Mouse (Mus musculus): ENCODE results near the gene Hs2st1. TPM values are rescaled to one million over a fixed set of nuclear protein-coding genes. Genes with fewer than 3 reads are reported as not detected.

Hs2st1 gene
- polyA plus RNA-seq, 1 experiment from 2014 or later, result 5.1 TPM

DNA sequence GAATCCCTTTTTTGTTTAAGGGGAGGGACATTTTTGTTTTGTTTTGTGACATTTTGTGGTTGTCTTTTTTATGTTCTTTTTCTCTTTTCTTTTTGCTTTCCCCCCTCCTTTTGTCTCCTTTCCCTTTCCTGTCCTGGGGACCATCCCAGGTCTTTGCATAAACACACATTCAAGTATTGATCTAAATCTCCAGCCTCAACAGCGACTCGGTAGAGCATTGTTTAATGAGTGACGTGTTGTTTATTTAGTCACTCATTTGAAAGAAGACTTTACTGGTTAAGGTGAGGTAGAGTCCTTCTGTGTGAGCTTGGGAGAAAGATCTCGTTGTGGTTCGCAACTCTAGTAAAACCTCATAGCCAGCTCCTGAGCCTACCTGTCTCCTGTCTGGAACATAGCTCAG, 13.8 kb upstream of the Hs2st1 start:
- no peak overlapping the region for H3K9ac ChIP-seq (ENCODE audit: low read length)
- no peak overlapping the region for H3K4me3 ChIP-seq (ENCODE audit: low read depth, low read length)
- DNase-seq (ENCODE audit: low spot score), result no peak
- ATAC-seq (ENCODE audit: low FRiP score, low TSS enrichment), result peak; percentile 77; the same call in 1 of the 2 replicates
- 0 out of 2 replicates have a peak, but pooled peaks cover 4% of the 10 kb centered on the region for H3K36me3 ChIP-seq (ENCODE audit: control insufficient read depth, insufficient read depth, low read length)
- H3K27me3 ChIP-seq (ENCODE audit: control insufficient read depth, insufficient read depth, low read length), result no peaks in the 10 kb centered on the region
- no peak overlapping the region for H3K4me2 ChIP-seq (replicated peaks; ENCODE audit: low read depth)
- WGBS, result 33% methylated on average over 5 of the region's 5 CpGs
- no peak for TF ChIP-seq CTCF (IDR thresholded peaks at IDR 0.05; ENCODE audit: low read depth)
- no peak for TF ChIP-seq EP300 (optimal IDR thresholded peaks at IDR 0.05)
- no peaks in the 10 kb centered on the region for H3K9me3 ChIP-seq (ENCODE audit: control insufficient read depth, low read length)
- no peaks in the 10 kb centered on the region; the same call in 1 of the 2 replicates for H3K4me1 ChIP-seq (replicated peaks; ENCODE audit: control insufficient read depth, insufficient read depth)
- peak overlapping the region; percentile 40; the same call in 1 of the 2 replicates for H3K27ac ChIP-seq (replicated peaks)

DNA sequence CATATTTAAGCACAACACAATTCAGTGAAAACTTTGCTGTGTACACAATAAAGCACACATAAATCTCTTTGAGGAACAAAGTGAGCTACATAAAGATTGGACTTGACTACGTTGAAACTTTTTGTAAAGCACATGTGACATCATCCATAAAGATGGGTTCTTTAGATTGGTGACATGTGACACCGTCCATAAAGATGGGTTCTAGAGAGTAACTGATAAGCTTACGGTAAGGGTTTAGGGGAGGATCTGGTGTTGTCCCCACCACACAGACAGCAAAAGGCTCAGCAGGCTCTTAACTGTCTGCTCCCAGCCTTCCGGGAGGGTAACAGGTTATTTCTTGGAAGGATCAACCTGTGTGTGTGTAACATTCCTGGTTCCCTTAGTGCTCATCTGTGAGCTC, 12.3 kb upstream of the Hs2st1 start:
- no peaks in the 10 kb centered on the region for H3K9me3 ChIP-seq (ENCODE audit: control insufficient read depth, low read length)
- DNase-seq (ENCODE audit: low spot score) (no peak), ATAC-seq (ENCODE audit: low FRiP score, low TSS enrichment) (no peak)
- no peak overlapping the region for H3K27ac ChIP-seq (replicated peaks)
- H3K36me3 ChIP-seq (ENCODE audit: control insufficient read depth, insufficient read depth, low read length), result 0 out of 2 replicates have a peak, but pooled peaks cover 2% of the 10 kb centered on the region
- H3K9ac ChIP-seq (ENCODE audit: low read length), result no peak overlapping the region
- H3K4me1 ChIP-seq (replicated peaks; ENCODE audit: control insufficient read depth, insufficient read depth), result no peaks in the 10 kb centered on the region; the same call in 1 of the 2 replicates
- 75% methylated on average over 4 of the region's 4 CpGs for WGBS
- H3K27me3 ChIP-seq (ENCODE audit: control insufficient read depth, insufficient read depth, low read length), result no peaks in the 10 kb centered on the region
- H3K4me2 ChIP-seq (replicated peaks; ENCODE audit: low read depth), result no peak overlapping the region
- no peak overlapping the region for H3K4me3 ChIP-seq (ENCODE audit: low read depth, low read length)
- TF ChIP-seq EP300 (optimal IDR thresholded peaks at IDR 0.05), result no peak
- no peak for TF ChIP-seq CTCF (IDR thresholded peaks at IDR 0.05; ENCODE audit: low read depth)

DNA sequence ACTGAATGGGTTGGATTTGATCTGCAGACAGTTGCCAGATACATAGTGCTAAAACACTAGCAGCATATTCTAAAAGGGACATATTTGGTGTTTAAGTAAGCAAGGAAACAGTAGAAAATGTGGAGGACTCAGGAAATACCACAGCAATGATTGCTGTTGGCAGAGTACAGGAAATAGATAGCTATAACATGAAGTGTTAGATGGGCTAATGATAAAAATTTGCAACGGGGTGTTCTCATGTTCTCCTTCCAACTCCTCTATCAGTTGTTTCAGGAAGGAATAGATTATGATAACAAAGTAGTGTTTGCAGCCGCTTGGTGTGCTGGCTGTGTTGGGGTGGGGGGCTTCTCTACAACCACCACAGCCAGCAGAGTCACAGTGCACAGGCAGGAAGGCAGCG, 11.9 kb upstream of the Hs2st1 start:
- TF ChIP-seq EP300 (optimal IDR thresholded peaks at IDR 0.05) (no peak), CTCF (IDR thresholded peaks at IDR 0.05; ENCODE audit: low read depth) (no peak)
- H3K36me3 ChIP-seq (ENCODE audit: control insufficient read depth, insufficient read depth, low read length), result 0 out of 2 replicates have a peak, but pooled peaks cover 2% of the 10 kb centered on the region
- H3K9me3 ChIP-seq (ENCODE audit: control insufficient read depth, low read length), result no peaks in the 10 kb centered on the region
- no peak overlapping the region for H3K27ac ChIP-seq (replicated peaks)
- H3K4me2 ChIP-seq (replicated peaks; ENCODE audit: low read depth), result no peak overlapping the region
- WGBS, result 56% methylated on average over 3 of the region's 3 CpGs
- DNase-seq (ENCODE audit: low spot score) (no peak), ATAC-seq (ENCODE audit: low FRiP score, low TSS enrichment) (no peak)
- H3K4me3 ChIP-seq (ENCODE audit: low read depth, low read length), result no peak overlapping the region
- no peak overlapping the region for H3K9ac ChIP-seq (ENCODE audit: low read length)
- no peaks in the 10 kb centered on the region; the same call in 1 of the 2 replicates for H3K4me1 ChIP-seq (replicated peaks; ENCODE audit: control insufficient read depth, insufficient read depth)
- no peaks in the 10 kb centered on the region for H3K27me3 ChIP-seq (ENCODE audit: control insufficient read depth, insufficient read depth, low read length)

DNA sequence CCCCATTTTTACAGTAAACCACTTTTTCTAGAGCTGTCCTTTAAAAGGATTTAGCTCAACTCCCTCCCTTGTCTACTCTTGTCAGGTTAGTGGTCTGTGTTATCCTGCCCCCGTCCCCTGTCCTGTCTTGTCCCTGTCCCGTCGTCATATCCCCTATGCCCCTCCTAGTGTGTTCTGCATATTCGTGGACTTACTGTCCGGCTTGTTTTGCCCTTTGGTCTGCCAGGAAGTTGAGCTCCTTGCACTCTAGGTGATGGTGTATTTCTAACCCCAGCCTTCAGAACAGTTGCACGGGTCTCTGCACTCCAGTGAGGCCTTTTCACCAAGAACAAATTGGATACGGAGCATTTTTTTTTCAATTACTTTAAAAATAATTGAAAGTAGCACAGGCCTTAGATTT, 10.3 kb upstream of the Hs2st1 start:
- DNase-seq (ENCODE audit: low spot score) (no peak), ATAC-seq (ENCODE audit: low FRiP score, low TSS enrichment) (no peak)
- Histone ChIP-seq H3K9ac (ENCODE audit: low read length) (no peak overlapping the region), H3K36me3 (ENCODE audit: control insufficient read depth, insufficient read depth, low read length) (0 out of 2 replicates have a peak, but pooled peaks cover 2% of the 10 kb centered on the region), H3K4me2 (replicated peaks; ENCODE audit: low read depth) (no peak overlapping the region), H3K9me3 (ENCODE audit: control insufficient read depth, low read length) (no peaks in the 10 kb centered on the region), H3K4me3 (ENCODE audit: low read depth, low read length) (no peak overlapping the region), H3K27ac (replicated peaks) (no peak overlapping the region), H3K4me1 (replicated peaks; ENCODE audit: control insufficient read depth, insufficient read depth) (no peaks in the 10 kb centered on the region; the same call in 1 of the 2 replicates), H3K27me3 (ENCODE audit: control insufficient read depth, insufficient read depth, low read length) (no peaks in the 10 kb centered on the region)
- TF ChIP-seq EP300 (optimal IDR thresholded peaks at IDR 0.05), result no peak
- no peak for TF ChIP-seq CTCF (IDR thresholded peaks at IDR 0.05; ENCODE audit: low read depth)
- WGBS, result 70% methylated on average over 7 of the region's 7 CpGs

DNA sequence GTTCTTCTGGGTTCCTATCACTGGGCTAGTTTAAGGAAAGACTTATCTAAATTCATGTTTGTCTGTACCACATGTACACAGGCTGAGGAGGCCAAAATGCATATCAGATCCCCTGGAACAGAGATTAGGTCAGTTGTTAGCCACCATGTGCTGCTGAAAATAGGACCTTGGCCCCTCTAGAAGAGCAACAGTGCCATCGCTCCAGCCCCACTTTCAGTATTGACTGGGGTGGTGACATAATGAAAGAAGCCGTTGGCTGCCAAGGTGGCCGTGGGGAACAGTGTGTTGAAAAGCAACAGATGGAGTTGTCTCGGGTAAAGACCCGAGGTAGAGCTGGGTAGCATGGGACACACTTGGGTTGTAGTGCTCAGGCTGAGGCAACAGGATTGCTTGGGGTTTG, 9.8 kb upstream of the Hs2st1 start:
- Histone ChIP-seq H3K27me3 (ENCODE audit: control insufficient read depth, insufficient read depth, low read length) (no peaks in the 10 kb centered on the region), H3K9me3 (ENCODE audit: control insufficient read depth, low read length) (no peaks in the 10 kb centered on the region), H3K4me3 (ENCODE audit: low read depth, low read length) (no peak overlapping the region), H3K4me2 (replicated peaks; ENCODE audit: low read depth) (no peak overlapping the region), H3K36me3 (ENCODE audit: control insufficient read depth, insufficient read depth, low read length) (0 out of 2 replicates have a peak, but pooled peaks cover 2% of the 10 kb centered on the region), H3K27ac (replicated peaks) (no peak overlapping the region), H3K9ac (ENCODE audit: low read length) (no peak overlapping the region), H3K4me1 (replicated peaks; ENCODE audit: control insufficient read depth, insufficient read depth) (no peaks in the 10 kb centered on the region; the same call in 1 of the 2 replicates)
- ATAC-seq (ENCODE audit: low FRiP score, low TSS enrichment) (no peak), DNase-seq (ENCODE audit: low spot score) (no peak)
- 85% methylated on average over 5 of the region's 5 CpGs for WGBS
- TF ChIP-seq CTCF (IDR thresholded peaks at IDR 0.05; ENCODE audit: low read depth) (no peak), EP300 (optimal IDR thresholded peaks at IDR 0.05) (no peak)

DNA sequence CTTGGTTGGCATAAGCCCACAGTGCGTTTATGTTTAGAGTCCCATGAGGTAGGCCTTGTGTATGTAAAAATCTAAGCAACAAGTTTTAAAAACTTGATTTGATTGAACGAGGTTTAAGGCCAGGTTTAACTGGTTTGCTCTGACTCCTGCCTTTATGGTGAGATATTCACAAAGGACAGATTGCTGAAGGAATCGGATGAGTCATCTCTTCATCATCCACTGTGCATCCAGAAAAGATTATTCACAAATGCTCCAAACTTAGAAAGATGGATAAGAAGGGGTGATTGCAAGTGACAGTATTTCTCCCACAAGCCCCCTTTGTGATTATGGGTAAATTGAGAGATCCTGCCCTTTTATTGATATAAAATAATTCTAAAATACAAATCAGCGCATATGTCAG, 8.9 kb upstream of the Hs2st1 start:
- no peak for ATAC-seq (ENCODE audit: low FRiP score, low TSS enrichment)
- 0 out of 2 replicates have a peak, but pooled peaks cover 2% of the 10 kb centered on the region for H3K36me3 ChIP-seq (ENCODE audit: control insufficient read depth, insufficient read depth, low read length)
- peaks cover 2% of the 10 kb centered on the region; the same call in 1 of the 2 replicates for H3K4me1 ChIP-seq (replicated peaks; ENCODE audit: control insufficient read depth, insufficient read depth)

More for the DNA sequence above, 8.9 kb upstream of the Hs2st1 start:
- Histone ChIP-seq H3K4me2 (replicated peaks; ENCODE audit: low read depth) (no peak overlapping the region), H3K4me3 (ENCODE audit: low read depth, low read length) (no peak overlapping the region), H3K9me3 (ENCODE audit: control insufficient read depth, low read length) (no peaks in the 10 kb centered on the region), H3K27me3 (ENCODE audit: control insufficient read depth, insufficient read depth, low read length) (no peaks in the 10 kb centered on the region), H3K9ac (ENCODE audit: low read length) (no peak overlapping the region), H3K27ac (replicated peaks) (no peak overlapping the region)
- no peak for DNase-seq (ENCODE audit: low spot score)
- TF ChIP-seq CTCF (IDR thresholded peaks at IDR 0.05; ENCODE audit: low read depth), result no peak
- WGBS, result 80% methylated on average over 4 of the region's 4 CpGs

Data from stomach, postnatal 0 days (tissue).